Mouse (Mus musculus) ES-E14 (cell line): ENCODE data around the gene Arfgap2. TPM values are rescaled to one million over a fixed set of nuclear protein-coding genes. Genes with fewer than 3 reads are reported as not detected.
A peak's percentile ranks its signal among the peaks of the same experiment; 100 is the strongest.

ENCODE experiments used
- DNase-seq: peaks from one replicate; pipeline ENCODE4 v3.0.0-alpha.2; 2013; ENCODE audit warnings: low read depth, low spot score
- H3K27ac ChIP-seq: 2 replicates; pipeline ENCODE4 v1.5.1; 2012; ENCODE audit warnings: low read depth, mild to moderate bottlenecking, low read length, moderate library complexity, mixed read lengths; ENCODE audit not compliant: poor library complexity, insufficient read depth, severe bottlenecking
- H3K36me3 ChIP-seq: 2 replicates; pipeline ENCODE4 v1.6.1; 2012; ENCODE audit warnings: mild to moderate bottlenecking, low read length, moderate library complexity, mixed read lengths; ENCODE audit not compliant: control insufficient read depth, poor library complexity, insufficient read depth, severe bottlenecking
- H3K4me1 ChIP-seq, 2 experiments: fragments of 150-350 bp in 1 of 2; sonication (generic) in 1 of 2; 2 replicates each; pipeline ENCODE4 v1.6.1; 2012; ENCODE audit warnings: low read length in 2 of 2, mild to moderate bottlenecking in 1 of 2, mixed read lengths in 1 of 2; ENCODE audit not compliant: control insufficient read depth in 2 of 2, insufficient read depth in 2 of 2, poor library complexity in 1 of 2
- H3K4me3 ChIP-seq, 2 experiments: fragments of 150-350 bp in 1 of 2; sonication (generic) in 1 of 2; 2 replicates each; pipeline ENCODE4 v1.5.1; 2012; ENCODE audit warnings: low read length in 2 of 2, low read depth in 1 of 2, mild to moderate bottlenecking in 1 of 2, mixed read lengths in 1 of 2; ENCODE audit not compliant: insufficient read depth in 1 of 2, poor library complexity in 1 of 2, severe bottlenecking in 1 of 2
- H3K9ac ChIP-seq: 2 replicates; pipeline ENCODE4 v1.6.1; 2012; ENCODE audit warnings: low read depth, mild to moderate bottlenecking, low read length, mixed read lengths; ENCODE audit not compliant: poor library complexity, insufficient read depth, severe bottlenecking
- H3K9me3 ChIP-seq: fragments of 150-350 bp; sonication (generic); 2 replicates; pipeline ENCODE4 v1.6.1; 2012; ENCODE audit warnings: low read depth, mild to moderate bottlenecking, low read length; ENCODE audit not compliant: control insufficient read depth, insufficient read depth
- CHD2 ChIP-seq: IDR thresholded peaks from 2 replicates; pipeline ENCODE4 v1.6.1; 2014; ENCODE audit warnings: mild to moderate bottlenecking, low read depth, low read length, inconsistent platforms
- HCFC1 ChIP-seq: IDR thresholded peaks from 2 replicates; pipeline ENCODE4 v1.6.1; 2012; ENCODE audit warnings: low read length, inconsistent platforms, borderline replicate concordance; ENCODE audit not compliant: insufficient read depth
- MAFK ChIP-seq: IDR thresholded peaks from 2 replicates; pipeline ENCODE4 v1.6.1; 2014; ENCODE audit warnings: mild to moderate bottlenecking, low read depth, low read length, inconsistent platforms; ENCODE audit not compliant: insufficient read depth
- ZC3H11A ChIP-seq: IDR thresholded peaks from 2 replicates; pipeline ENCODE4 v1.6.1; 2012; ENCODE audit warnings: low read depth, mild to moderate bottlenecking, inconsistent platforms, low read length, borderline replicate concordance
- ZNF384 ChIP-seq: IDR thresholded peaks from 2 replicates; pipeline ENCODE4 v1.6.1; 2012; ENCODE audit warnings: low read depth, low read length, inconsistent platforms
- in situ Hi-C, 2 experiments: fragments of 600-800 bp; cut with MboI; formaldehyde crosslinking; loops; one replicate each; pipeline ENCODE4 v1.15.1; 2025; ENCODE audit warnings: low sequenced_read_pairs in 2 of 2, inconsistent platforms in 1 of 2; ENCODE audit not compliant: unreplicated experiment in 2 of 2
- total RNA-seq: library from RNA; depleted of rRNA; stranded (reverse); fragments of 300-350 nt; gene quantifications from 2 replicates; pipeline ENCODE4 v1.2.3, GENCODE M21; 2012

Arfgap2 gene
- total RNA-seq, 1 experiment, result 40.7 TPM

DNA sequence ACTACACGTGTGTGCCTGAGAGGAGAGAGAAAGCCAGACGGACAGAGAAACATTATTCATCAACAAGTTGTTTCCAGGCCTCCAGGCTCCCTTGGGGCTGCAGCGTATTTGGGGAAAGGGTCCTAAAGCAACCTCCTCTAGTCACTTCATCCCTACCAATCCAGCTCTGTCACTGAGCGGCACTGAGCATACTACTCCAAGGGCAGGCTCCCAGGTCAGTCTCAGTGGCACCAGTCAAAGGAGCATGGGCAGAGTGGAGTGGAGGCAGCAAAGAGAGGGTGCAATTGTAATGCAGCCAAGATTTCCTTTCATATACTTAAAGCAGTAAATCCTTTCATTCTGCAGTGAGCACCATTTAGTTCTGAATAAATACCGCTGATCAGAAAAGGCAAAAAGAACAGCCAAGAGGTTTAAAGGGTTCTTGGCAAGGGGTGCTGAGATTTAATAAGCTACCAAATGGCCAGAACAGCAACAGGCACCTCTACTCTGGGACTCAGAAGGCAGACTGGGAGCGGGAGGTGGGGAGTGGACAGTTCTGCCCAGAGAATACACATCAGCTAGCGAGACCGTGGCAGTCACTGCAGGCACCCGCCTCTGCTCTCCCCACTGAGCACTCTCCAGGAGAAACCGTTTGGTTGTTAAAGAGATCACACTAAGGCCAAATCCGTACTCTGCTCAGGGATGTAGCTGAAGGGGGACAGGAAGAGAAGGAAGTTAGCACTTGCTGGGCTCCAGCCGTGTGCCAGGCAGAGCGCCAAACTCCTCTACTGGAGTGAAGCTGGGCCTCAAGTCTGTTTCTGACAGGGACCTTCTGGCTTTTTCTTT, 19.8 kb downstream of the Arfgap2 start:
- H3K4me1 ChIP-seq, result peaks cover 0 to 2% of the 10 kb centered on the region in 2 experiments; a peak in 2 of 4 replicates
- DNase-seq, result no peak
- no peak for TF ChIP-seq HCFC1
- TF ChIP-seq MAFK, result no peak
- TF ChIP-seq CHD2, result no peak
- no peak for TF ChIP-seq ZNF384
- no peak for TF ChIP-seq ZC3H11A
- H3K4me3 ChIP-seq, result no peak overlapping the region
- no peaks in the 10 kb centered on the region for H3K36me3 ChIP-seq
- in situ Hi-C loops, result loop anchor here (10.0 kb wide), 2 partner anchors 190 to 200 kb away; no protein-coding TSS in a partner anchor
- H3K27ac ChIP-seq, result no peak overlapping the region
- H3K9ac ChIP-seq, result no peak overlapping the region
- no peaks in the 10 kb centered on the region for H3K9me3 ChIP-seq

DNA sequence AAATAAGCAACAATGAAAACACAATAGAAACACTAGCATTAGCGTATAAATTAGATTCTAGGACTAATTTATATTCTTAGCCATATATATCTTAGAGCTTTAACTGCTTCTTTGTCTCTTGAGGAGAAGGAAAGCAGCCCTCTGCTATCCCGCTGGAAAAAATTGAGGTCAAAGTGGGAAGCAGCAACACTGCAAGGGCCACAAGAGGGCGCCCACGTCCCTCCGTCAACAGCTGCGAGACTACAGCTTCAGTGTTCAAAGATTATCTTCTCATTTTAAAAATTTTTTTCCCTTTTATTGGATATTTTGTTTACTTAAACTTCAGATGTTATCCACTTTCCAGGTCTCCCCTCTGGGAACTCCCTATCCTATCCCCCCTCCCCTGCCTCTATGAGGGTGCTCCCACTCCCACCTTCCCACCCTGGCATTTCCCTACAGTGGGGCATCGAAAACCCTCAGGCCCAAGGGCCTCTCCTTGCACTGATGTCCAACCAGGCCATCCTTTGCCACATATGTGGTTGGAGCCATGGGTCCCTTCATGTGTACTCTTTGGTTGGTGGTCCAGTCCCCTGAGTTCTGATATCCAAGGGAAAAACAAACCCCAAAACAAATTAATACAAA, 21.2 kb downstream of the Arfgap2 start:
- Histone ChIP-seq H3K36me3 (no peaks in the 10 kb centered on the region), H3K27ac (no peak overlapping the region), H3K4me1 (peaks cover 0 to under 1% of the 10 kb centered on the region in 2 experiments; a peak in 2 of 4 replicates), H3K9ac (no peak overlapping the region), H3K4me3 (no peak overlapping the region), H3K9me3 (no peaks in the 10 kb centered on the region)
- peak; percentile 91 for TF ChIP-seq ZC3H11A
- no peak; the same call in 1 of the 2 replicates for TF ChIP-seq ZNF384
- in situ Hi-C loops, result loop anchor here (10.0 kb wide), 2 partner anchors 189 to 199 kb away; no protein-coding TSS in a partner anchor
- peak; percentile 54 for DNase-seq

GRCm38 (mm10) chr2:91287563-91287962, 22.8 kb downstream of the Arfgap2 start:
- no peak overlapping the region for H3K4me3 ChIP-seq
- H3K27ac ChIP-seq, result no peak overlapping the region
- no peak overlapping the region for H3K9ac ChIP-seq
- in situ Hi-C loops, result loop anchor here (10.0 kb wide), 2 partner anchors 187 to 197 kb away; no protein-coding TSS in a partner anchor
- no peaks in the 10 kb centered on the region for H3K36me3 ChIP-seq
- TF ChIP-seq ZNF384, result no peak
- H3K4me1 ChIP-seq, result no peaks in the 10 kb centered on the region; a peak in 2 of 4 replicates
- H3K9me3 ChIP-seq, result no peaks in the 10 kb centered on the region
- DNase-seq, result no peak

GRCm38 (mm10) chr2:91291197-91292007, 26.6 kb downstream of the Arfgap2 start:
- TF ChIP-seq HCFC1 (no peak), ZNF384 (no peak), CHD2 (no peak)
- Histone ChIP-seq H3K4me3 (no peak overlapping the region), H3K36me3 (no peaks in the 10 kb centered on the region), H3K9me3 (no peaks in the 10 kb centered on the region), H3K9ac (no peak overlapping the region), H3K4me1 (peaks cover 0 to 2% of the 10 kb centered on the region in 2 experiments; a peak in 2 of 4 replicates), H3K27ac (no peak overlapping the region)
- in situ Hi-C loops, result no loop called here
- no peak for DNase-seq
